Mouse (Mus musculus): ENCODE measurements at regions not wholly inside any gene's neighbourhood (a gene's known extent, or its start where the extent isn't known, plus 50 kb on each side); places are given as distances from the start of the nearest gene placed in this dataset.

GRCm38 (mm10) chr14:25204091-25204490, 254.9 kb upstream of the Zmiz1 start:
- no peak for TF ChIP-seq GATA4 (IDR thresholded peaks at IDR 0.05; ENCODE audit: insufficient replicate concordance, low read length)

DNA sequence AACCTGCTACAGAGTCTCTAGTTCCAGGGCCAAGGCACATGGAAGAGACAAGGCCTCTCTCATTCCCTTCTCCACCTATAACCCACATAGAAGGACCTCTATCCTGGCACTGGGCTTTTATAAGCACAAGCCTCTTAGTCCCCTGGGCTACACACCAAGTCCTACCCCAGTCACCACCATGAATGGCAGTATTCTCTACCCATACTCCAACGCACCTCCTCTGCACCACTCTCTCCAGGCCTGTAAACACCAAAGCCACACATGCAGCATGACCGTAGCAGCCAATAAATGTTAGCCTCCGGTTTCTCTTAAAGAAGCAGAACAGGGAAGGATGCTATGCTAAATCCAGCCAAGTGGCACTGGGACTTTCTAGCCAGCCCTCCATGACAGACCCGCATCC, 252.1 kb upstream of the Zmiz1 start:
- no peak for TF ChIP-seq GATA4 (IDR thresholded peaks at IDR 0.05; ENCODE audit: insufficient replicate concordance, low read length)

DNA sequence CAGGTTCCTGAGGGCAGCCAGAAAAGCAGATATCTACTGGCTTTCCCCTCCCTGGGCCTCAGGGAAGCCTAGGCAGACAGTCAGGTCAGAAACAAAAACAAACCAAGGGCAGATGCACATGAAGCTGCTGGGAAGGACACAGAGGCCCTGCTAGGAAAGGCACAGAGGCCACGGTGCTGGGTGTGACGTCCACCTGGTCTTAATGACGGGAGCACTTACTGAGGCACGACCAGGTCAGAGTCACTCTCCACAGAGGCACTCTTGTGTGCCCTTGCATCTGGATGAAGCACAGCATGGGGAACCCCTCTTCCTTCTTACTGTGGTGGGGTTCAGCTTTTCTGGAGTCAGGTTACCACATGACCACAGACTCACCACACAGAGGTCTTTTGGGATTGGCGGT, 251.6 kb upstream of the Zmiz1 start:
- no peak for TF ChIP-seq GATA4 (IDR thresholded peaks at IDR 0.05; ENCODE audit: insufficient replicate concordance, low read length)

DNA sequence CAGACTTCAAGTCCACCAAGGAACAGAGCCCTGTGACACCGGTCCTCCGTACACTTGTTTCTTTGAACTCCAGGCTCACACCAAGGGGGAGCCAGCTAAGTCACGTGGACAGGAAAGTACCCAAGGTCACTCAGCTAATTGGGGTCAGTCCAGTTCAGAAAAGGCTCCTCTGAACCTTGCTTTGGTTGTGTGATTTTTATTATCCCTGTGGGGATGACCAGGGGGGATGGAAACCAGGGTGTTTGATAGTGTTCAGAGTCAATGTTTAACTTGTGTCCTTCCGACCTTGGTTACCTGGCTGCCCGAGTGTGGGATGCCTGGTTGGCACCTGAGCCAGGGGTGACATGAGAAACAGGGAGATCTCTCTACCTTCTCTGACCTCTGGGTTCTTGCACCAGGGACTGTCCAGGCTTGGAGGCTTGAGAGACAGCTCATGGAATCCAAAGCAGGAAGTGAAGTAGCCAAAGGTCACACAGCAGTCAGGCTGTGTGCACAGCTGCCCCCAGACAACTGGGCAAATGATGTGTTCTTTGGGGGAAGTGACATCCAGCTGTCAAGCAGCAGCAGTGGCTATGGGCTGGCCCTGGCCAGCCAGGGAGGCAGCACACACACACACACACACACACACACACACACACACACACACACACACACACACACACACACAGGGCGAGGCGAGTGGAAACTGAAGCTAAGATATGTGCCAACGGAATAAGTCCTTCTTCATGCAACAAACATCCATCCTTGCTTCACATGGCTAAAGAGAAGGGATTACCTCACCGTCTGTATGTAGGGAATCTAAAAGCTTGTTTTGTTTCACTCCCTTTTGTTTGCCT, 250.5 kb upstream of the Zmiz1 start:
- no peak for TF ChIP-seq GATA4 (IDR thresholded peaks at IDR 0.05; ENCODE audit: insufficient replicate concordance, low read length)

DNA sequence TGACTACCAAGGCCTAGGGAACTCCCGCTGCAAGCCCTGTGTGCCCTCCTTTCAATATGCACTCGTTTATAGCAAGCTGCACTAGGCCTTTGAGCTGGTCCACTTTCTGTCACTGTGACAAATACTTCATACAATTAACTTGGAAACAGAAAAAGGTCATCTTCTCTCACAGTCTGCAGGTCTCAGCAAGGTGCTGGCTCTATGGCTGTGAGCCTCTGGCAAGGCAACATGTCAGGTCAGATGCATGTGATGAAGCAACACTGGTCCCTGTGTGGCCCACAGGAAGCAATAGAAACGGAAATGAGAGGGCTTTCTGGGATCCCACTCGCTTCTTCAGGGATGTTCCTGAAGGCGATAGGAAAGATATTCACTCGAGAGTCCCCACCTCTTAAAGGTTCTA, 245.9 kb upstream of the Zmiz1 start:
- no peak for TF ChIP-seq GATA4 (IDR thresholded peaks at IDR 0.05; ENCODE audit: insufficient replicate concordance, low read length)

DNA sequence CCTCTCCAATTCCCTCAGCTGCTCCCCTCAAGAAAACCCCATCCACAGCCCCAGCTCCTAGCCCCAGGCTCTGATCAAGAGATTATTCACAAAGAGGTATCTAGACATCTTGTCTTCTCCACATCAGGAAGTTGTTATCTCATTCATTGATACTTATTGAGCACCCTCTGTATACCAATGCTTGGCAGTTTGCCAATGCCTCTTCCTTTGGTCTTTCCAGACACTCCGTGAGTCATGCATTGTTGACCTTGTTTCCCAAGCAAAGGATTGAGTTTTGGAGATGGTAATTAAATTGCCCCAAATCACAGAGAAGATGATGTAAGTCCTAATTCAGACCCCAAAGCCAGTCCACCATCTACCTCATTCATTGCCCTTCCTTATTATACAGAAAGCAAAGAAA, 235.9 kb upstream of the Zmiz1 start:
- TF ChIP-seq GATA4 (IDR thresholded peaks at IDR 0.05; ENCODE audit: insufficient replicate concordance, low read length) = no peak

DNA sequence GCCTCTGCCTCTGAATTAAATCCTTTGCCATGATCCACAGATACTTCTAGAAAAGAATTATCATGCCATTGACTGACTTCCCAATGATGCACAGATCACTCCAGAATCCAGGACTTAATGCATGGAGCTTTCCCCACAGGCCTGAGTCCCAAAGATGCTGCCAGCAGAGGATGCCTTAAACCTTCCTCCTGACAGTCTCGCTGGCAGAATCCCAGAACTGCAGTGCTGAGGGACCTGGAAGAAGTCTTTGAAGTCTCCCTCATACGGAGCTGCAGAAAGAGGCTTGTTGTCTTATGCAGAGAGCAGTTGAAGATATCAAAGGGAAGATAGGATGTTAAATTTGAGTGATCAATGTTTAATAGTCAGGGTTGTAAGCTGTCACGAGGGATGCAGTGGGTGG, 233.8 kb upstream of the Zmiz1 start:
- TF ChIP-seq GATA4 (IDR thresholded peaks at IDR 0.05; ENCODE audit: insufficient replicate concordance, low read length) = no peak

- TF ChIP-seq GATA4 (IDR thresholded peaks at IDR 0.05; ENCODE audit: insufficient replicate concordance, low read length) = no peak
Observed at GRCm38 (mm10) chr14:25226155-25226839, 232.7 kb upstream of the Zmiz1 start.

DNA sequence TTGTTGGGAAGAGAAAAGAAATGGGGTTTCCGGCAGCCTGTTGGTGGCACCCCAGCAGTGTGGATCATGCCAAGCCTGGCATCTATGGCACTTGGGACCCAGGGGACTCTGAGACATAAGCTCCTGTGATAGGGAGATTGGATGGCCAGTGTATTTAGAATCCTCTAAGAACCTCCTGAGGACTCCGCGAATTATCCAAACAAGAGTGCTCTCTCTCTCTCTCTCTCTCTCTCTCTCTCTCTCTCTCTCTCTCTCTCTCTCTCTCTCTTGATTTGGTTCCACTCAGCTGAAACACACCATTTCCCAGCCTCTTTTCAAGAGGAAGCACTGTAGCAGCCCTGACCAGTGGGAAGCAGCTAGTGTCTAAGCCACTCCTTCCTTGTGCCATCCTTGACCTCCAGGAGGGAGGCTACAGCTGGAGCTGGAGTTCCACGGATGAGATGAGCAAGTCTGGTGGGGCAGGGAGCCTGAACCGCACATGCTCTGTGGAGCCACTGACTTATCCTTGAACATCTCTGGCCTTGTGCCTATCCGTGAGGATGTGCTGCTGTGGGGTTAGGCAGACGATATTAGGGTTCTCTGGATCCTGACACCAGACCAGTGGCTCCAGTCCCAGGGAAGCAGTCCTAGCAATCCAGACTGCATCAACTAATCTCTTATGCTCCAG, 232.0 kb upstream of the Zmiz1 start:
- no peak for TF ChIP-seq GATA4 (IDR thresholded peaks at IDR 0.05; ENCODE audit: insufficient replicate concordance, low read length)

DNA sequence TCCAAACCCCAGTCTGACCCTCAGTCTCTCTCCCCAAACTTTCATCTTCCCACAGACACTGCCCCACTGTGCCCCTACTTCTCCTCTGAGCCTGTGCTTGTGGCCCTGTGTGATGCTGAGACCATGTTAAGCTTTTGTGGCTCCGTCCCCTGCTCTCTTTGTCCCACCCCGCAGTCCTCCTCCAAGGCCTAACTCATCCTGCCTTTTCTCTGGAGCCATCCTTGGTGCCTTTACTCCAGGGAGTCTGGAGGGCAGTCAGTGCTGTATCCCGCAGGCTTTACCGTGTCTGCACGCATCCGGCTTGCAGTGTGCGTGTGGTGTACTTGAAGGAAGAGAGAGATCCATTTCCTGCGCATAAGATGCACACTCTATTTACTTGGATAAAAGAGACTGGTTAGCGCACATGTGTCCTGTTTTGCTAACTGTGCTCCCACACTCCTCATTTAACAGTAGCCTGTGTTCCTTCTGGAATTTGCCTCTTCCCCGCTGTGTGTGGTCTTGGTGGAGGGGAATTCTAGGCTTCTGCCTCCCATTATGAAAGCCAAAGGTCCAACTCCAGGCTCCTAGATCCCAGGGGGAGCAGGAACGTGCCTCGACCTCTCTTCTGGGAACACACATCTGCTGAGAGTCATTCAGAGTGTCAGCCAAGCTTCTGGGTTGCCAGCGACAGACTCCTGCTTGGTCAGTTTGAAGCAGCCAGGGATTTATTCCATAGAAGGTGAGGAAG, 230.5 kb upstream of the Zmiz1 start:
- no peak for TF ChIP-seq GATA4 (IDR thresholded peaks at IDR 0.05; ENCODE audit: insufficient replicate concordance, low read length)

DNA sequence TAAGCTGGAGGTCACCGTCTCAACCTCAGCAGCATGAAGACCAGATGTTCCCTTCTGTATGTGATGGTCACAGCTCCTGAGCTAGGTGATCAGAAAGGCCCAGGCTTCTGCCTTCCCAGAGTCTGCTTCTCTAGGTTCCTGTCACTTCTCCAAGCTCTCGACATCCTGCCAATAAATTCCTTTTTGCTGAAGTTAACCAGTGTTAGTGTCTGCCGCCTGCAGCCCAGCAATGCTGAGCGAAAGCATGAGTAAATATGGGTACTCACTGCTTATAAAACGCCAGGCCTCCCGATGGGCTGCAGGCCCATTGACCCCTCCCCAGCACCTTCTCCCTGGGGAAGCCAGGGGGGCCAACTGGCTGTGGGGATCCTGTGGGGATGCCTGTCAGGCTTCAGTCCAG, 229.4 kb upstream of the Zmiz1 start:
- TF ChIP-seq GATA4 (IDR thresholded peaks at IDR 0.05; ENCODE audit: insufficient replicate concordance, low read length) = no peak

DNA sequence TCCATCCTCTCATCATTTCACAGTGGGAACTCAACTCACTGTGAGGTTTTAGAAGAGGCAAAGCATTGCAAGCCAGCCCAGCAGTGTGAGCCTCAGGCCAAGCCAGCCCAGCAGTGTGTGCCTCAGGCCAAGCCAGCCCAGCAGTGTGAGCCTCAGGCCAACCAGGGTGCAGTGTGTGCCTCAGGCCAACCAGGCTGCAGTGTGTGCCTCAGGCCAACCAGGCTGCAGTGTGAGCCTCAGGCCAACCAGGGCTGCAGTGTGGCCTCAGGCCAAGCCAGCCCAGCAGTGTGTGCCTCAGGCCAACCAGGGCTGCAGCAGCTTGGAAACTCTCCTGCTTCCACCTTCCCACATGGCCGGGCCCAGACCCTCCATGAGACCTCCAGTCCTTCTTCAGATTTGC, 227.1 kb upstream of the Zmiz1 start:
- TF ChIP-seq GATA4 (IDR thresholded peaks at IDR 0.05; ENCODE audit: insufficient replicate concordance, low read length) = no peak

DNA sequence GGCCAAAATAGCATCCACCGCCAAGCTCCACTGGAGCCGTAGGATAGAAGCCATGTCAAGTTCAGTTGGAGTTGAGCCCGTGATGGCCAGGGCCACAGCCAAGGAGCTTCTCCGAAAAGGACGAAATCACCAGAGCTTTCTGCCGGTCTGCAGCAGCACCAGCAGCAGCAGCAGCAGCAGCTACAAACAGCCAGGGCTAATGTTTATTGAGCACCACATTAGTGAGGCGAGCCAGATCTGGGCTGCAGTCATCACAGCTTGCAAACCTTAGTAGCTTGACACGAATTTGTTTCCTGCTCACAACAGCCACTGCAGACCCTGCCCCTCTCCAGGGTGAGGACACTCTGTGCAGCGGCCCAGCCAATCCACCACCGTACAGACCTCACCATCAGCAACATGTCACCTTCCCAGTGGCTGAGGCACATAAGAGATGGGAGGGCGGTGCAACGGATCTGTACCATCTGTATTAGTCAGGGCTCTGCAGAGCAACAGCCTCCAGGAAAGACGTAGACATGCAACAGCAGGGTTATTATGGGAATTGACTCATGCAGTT, 222.5 kb upstream of the Zmiz1 start:
- TF ChIP-seq GATA4 (IDR thresholded peaks at IDR 0.05; ENCODE audit: insufficient replicate concordance, low read length) = no peak

- TF ChIP-seq GATA4 (IDR thresholded peaks at IDR 0.05; ENCODE audit: insufficient replicate concordance, low read length) = no peak
Observed at GRCm38 (mm10) chr14:25239335-25239960, 219.5 kb upstream of the Zmiz1 start.

DNA sequence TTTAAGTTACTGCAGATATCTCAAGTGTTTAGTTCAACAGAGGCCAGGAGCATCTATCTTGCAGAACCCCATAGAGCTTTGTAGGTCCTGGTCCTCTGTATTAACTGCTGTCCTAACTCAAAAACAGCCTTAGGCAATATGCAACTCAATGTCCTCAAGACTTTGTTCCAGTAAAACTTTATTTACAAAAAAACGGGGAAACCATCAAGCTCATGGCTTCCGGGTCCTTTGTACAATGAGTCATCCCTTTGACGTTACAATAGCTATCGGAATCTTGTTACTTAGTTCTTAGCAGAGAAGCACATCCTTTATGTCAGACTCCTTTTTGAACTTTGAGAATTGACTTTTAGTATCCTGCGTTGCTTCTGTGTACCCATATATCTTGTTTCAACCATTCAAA, 216.2 kb upstream of the Zmiz1 start:
- TF ChIP-seq GATA4 (IDR thresholded peaks at IDR 0.05; ENCODE audit: insufficient replicate concordance, low read length) = no peak
